14 mouse cellular contexts compared by ENCODE assay signal in the genomic region with DNA sequence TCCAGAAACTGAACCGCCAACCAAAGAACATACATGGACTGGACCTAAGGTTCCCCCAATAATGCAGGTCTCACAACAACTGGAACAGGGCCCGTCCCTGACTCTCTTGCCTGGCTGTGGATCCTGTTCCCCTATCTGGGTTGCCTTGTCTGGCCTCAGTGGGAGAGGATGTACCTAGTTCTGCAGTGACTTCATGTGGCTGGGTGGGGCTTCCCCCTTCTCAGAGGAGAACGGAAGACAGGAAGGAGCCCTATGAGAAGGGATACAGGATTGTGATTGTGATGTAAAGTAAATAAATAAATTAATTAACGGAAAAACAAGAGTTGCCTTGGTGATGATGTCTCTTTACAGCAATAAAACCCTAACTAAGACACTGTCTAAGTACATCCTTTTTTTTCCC. TPM values are rescaled to one million over a fixed set of nuclear protein-coding genes. Genes with fewer than 3 reads are reported as not detected.
"Had no signal": no experiment of that assay in that cellular context is flagged by ENCODE, and none has a peak within 500 bp of the region (broad histone marks: within the 10 kb centered on the region; RNA-seq: fewer than 3 reads in every experiment).

No protein-coding gene starts in this region.

- H3K4me1 ChIP-seq: limb, embryonic 10.5 days; liver, embryonic 15.5 days; midbrain, embryonic 15.5 days; neural tube, embryonic 12.5 days; stomach, embryonic 15.5 days had no signal

- H3K9ac ChIP-seq: liver, embryonic 15.5 days; midbrain, embryonic 15.5 days; neural tube, embryonic 12.5 days; stomach, embryonic 15.5 days had no signal

- H3K9me3 ChIP-seq: limb, embryonic 10.5 days; liver, embryonic 15.5 days; midbrain, embryonic 15.5 days; neural tube, embryonic 12.5 days; stomach, embryonic 15.5 days had no signal

- H3K27me3 ChIP-seq: midbrain, embryonic 15.5 days; neural tube, embryonic 12.5 days; stomach, embryonic 15.5 days had no signal

- H3K4me3 ChIP-seq: limb, embryonic 10.5 days; liver, embryonic 15.5 days; midbrain, embryonic 15.5 days; neural tube, embryonic 12.5 days; stomach, embryonic 15.5 days had no signal

- H3K36me3 ChIP-seq: limb, embryonic 10.5 days; liver, embryonic 15.5 days; midbrain, embryonic 15.5 days; neural tube, embryonic 12.5 days; stomach, embryonic 15.5 days had no signal

- DNase-seq: kidney, postnatal 14 days; lung, adult 2 months; lung, postnatal 10 days; lung, postnatal 4 days; thymus, adult 2 months; thymus, postnatal 25 days had no signal

- H3K4me2 ChIP-seq: liver, embryonic 11.5 days; liver, embryonic 15.5 days; midbrain, embryonic 11.5 days; midbrain, embryonic 15.5 days; neural tube, embryonic 12.5 days; stomach, embryonic 15.5 days had no signal

- H3K27ac ChIP-seq: limb, embryonic 10.5 days; liver, embryonic 15.5 days; midbrain, embryonic 15.5 days; neural tube, embryonic 12.5 days; stomach, embryonic 15.5 days had no signal

RNA-seq across cellular contexts. Expression of a gene that starts 6.7 kb away (rescaled TPM):
- total RNA-seq: neutrophil, adult 5-6 weeks had no signal
